Mouse (Mus musculus) cortical plate, adult 2 months (tissue): ENCODE results near the gene Slc2a1. TPM values are rescaled to one million over a fixed set of nuclear protein-coding genes. Genes with fewer than 3 reads are reported as not detected.

Source experiments
- H3K27ac ChIP-seq: fragments of 200-500 bp; 2 replicates; pipeline ENCODE4 v1.5.1; 2012; ENCODE audit warnings: low read length, control low read depth, inconsistent platforms; ENCODE audit not compliant: insufficient read depth
- H3K4me1 ChIP-seq: fragments of 200-500 bp; 2 replicates; pipeline ENCODE4 v1.6.1; 2011; ENCODE audit warnings: low read length; ENCODE audit not compliant: control insufficient read depth, insufficient read depth
- H3K4me3 ChIP-seq: fragments of 200-500 bp; 2 replicates; pipeline ENCODE4 v1.5.1; 2011; ENCODE audit warnings: mild to moderate bottlenecking, low read length, control low read depth; ENCODE audit not compliant: insufficient read depth
- CTCF ChIP-seq: fragments of 200-500 bp; IDR thresholded peaks from 2 replicates; pipeline ENCODE4 v1.5.1; 2011; ENCODE audit warnings: mild to moderate bottlenecking, control low read depth, low read length; ENCODE audit not compliant: insufficient read depth; ENCODE audit errors: extremely low read depth
- POLR2A ChIP-seq: fragments of 200-500 bp; IDR thresholded peaks from 2 replicates; pipeline ENCODE4 v1.6.1; 2011; ENCODE audit warnings: mild to moderate bottlenecking, low read length, control low read depth; ENCODE audit not compliant: insufficient read depth; ENCODE audit errors: extremely low read depth
- polyA plus RNA-seq: library from polyadenylated mRNA; depleted of rRNA; stranded (reverse); fragments of >200 nt; gene quantifications from 2 replicates; pipeline ENCODE4 v1.2.3, GENCODE M21; 2012

The Slc2a1 gene
- polyA plus RNA-seq, 1 experiment: 112 TPM

DNA sequence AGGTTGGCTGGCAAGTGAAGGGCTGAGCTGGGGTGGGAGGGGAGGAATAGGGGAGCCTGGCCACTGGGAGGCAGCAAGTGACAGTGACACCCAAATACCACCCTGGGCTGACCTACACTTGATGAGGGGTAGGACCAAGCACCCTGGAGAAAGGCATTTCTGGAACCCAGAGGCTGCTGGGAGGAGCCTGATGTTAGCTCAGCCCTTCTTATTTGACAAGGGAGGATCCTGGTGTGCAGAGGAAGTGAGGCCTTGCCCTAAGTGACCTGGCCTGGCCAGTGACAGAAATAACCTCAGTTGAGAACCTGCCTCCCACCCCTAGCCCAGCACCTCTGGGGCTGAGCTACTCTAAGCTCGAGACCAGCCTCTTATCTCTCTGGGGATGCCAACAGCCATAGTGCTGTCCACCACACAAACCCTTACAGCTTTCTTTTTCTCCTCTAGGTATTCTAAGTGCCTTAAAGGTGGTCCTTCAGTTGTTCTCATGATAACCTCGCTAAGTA is 16.3 kb downstream of the Slc2a1 start:
- peaks cover 6% of the 10 kb centered on the region for H3K4me1 ChIP-seq
- no peak for TF ChIP-seq CTCF
- no peak for TF ChIP-seq POLR2A
- no peak overlapping the region for H3K27ac ChIP-seq
- H3K4me3 ChIP-seq: no peak overlapping the region

DNA sequence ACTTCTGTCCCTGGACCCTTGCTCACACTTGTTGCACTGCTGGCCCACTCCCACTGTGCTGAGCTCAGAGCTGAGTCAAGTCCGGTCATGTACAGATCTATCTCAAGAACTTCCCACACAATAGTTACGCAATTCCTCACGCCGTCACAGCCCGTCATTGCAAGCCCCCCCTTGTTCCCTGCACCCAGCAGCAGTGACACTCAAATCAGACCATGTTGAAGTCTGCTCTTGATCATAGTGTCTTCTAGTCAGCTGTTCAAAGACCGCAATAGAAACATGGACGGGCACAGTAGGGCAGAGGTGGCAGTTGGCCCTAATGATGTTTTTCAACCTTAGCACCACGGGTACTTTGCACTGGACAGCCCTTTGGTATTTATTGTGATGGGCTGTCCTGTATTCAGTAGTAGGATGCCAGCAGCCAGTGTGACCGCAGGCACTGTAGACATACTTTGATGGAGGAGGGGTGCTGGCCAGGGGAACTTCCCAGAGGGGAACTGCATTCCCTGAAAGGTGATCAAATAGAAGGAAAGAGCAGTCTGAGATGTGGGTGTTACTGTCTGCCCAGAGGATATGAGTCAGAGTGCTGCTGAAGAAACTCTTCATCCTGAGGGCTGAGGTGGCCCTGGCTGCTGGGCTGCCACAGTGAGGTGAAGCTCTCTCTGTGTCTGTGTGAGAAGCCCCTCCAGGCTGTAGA is 17.2 kb downstream of the Slc2a1 start:
- H3K4me3 ChIP-seq: no peak overlapping the region
- H3K27ac ChIP-seq: no peak overlapping the region
- no peak for TF ChIP-seq CTCF
- no peak for TF ChIP-seq POLR2A
- H3K4me1 ChIP-seq: peaks cover 6% of the 10 kb centered on the region

DNA sequence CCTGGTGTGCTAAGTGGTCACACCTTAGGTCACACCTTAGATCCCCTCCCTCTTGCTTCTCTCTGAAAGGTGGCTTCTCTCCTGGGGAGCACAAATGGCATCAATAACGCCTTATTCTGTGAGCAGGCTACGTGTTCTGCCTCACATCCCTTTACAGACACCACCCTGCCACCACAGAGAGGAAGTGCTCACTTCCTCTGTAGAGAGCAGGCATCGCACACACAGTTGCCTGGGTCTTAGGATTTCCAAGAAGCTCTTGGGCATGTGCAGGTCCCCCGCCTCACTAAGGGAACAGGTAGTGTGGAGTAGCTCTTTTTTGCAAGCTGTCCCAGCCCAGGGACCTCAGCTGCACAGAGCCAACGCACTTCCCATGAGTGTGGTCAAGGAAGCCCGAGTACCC is 18.7 kb downstream of the Slc2a1 start:
- no peak overlapping the region for H3K4me3 ChIP-seq
- TF ChIP-seq POLR2A (no peak), CTCF (no peak)
- H3K27ac ChIP-seq: no peak overlapping the region

DNA sequence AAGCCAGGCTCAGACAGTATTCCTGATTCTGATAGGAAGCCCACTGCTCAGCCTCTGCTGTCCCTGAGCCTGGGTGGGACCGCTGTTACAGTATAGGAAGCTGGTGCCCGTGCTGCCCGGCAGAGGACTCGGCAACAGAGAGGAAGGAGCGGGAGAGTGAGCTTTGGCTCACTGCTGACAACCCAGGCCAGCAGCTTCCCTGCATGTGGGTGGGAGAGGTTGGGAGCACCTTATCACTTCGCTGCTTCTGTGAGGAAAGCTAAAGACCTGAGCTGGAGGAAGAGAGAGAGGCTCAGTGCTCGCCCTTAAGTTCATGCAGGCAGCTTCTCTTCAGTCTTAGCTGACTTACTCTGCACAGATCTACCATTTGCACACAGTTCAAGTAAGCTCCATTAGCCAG is 20.0 kb downstream of the Slc2a1 start:
- Histone ChIP-seq H3K4me3 (no peak overlapping the region), H3K27ac (peak overlapping the region; percentile 42; the same call in 1 of the 2 replicates), H3K4me1 (peaks cover 6% of the 10 kb centered on the region)
- TF ChIP-seq POLR2A: no peak
- TF ChIP-seq CTCF: no peak

More for the DNA sequence above, 18.7 kb downstream of the Slc2a1 start:
- H3K4me1 ChIP-seq: peaks cover 6% of the 10 kb centered on the region

DNA sequence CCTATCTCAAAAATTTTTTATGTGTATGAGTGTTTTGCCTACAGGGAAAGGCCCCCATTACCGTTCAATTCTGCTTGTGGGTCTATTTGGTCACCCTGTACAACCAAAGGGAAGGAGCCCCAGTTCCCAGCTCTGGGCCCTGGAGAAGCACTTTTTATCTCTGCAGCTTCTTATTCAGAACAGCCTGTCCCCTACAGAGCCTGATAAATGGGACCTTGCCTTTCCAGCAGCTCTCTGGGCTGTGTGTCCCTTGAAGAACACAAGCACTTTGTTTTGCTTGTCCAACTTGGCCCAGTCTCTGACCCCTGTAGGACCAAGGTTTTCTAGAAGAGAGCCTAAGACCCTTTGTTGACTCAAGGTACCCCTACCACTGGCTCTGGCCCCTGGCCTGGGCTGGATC is 20.6 kb downstream of the Slc2a1 start:
- Histone ChIP-seq H3K4me3 (no peak overlapping the region), H3K4me1 (peaks cover 6% of the 10 kb centered on the region), H3K27ac (no peak overlapping the region)
- TF ChIP-seq CTCF (no peak), POLR2A (no peak)

DNA sequence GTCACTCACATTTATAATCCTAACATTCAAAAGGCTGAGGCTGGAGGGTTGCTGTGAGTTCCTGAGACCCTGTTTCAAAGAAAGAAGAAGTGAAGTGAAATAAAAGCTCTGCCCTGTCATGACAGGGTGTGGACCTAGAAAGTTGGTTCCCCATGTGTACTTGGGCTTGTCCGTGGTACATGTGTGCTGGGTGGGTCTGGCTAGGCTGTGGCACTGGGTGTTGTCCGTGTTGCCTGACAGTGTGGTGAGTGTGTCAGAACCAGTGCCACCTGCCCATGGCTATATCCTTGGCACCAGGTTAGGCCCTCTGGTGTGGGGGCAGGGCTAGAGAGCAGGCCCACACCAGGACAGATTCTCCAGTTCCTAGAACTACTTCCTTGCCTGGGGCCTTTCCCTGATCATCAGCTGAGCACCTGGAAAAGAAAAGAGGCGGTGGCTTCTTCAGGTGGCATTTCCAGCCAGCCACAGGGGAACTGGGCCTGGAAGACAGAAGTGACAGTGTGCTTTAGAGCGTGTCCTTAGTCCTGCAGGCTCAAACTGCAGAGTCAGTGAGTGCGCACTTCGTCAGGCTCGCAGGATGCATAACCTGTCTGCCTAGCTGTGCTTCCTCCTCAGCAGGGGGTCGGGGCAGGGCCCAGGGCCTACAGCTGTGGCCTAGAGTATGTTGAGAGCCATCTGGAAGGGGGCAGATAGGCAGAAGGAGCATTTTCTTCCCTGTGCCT is 22.8 kb downstream of the Slc2a1 start:
- peaks cover 2% of the 10 kb centered on the region for H3K4me1 ChIP-seq
- H3K4me3 ChIP-seq: no peak overlapping the region
- no peak for TF ChIP-seq CTCF
- TF ChIP-seq POLR2A: no peak
- H3K27ac ChIP-seq: no peak overlapping the region

DNA sequence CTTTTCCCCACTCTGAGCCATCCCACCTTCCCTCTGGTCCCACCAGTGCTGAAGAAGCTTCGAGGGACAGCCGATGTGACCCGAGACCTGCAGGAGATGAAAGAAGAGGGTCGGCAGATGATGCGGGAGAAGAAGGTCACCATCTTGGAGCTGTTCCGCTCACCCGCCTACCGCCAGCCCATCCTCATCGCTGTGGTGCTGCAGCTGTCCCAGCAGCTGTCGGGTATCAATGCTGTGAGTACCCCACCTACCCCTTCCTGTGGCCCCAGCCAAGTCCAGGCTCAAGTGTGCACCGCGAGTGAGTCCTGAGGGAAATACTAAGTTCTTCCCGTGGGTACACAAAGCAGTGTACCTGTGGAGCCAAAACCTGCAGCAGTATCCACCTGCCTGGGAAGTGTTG is 24.8 kb downstream of the Slc2a1 start:
- Histone ChIP-seq H3K4me3 (no peak overlapping the region), H3K27ac (no peak overlapping the region), H3K4me1 (peaks cover 2% of the 10 kb centered on the region)
- no peak for TF ChIP-seq CTCF
- no peak for TF ChIP-seq POLR2A

DNA sequence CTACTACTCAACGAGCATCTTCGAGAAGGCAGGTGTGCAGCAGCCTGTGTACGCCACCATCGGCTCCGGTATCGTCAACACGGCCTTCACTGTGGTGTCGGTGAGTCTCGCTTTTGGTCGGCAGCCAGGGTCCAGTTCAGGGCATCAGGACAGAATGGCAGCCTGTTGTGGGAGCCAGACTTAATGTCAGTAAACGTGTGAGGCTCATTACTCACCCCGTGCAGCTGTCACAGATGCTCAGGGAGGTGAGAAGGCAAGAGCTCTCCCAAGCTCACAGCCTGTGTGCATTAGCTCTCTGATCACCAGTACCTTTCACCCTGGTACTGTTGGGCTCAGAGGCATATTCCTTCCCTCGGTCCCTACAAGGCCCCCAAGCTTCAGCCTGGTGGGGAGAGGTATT is 25.3 kb downstream of the Slc2a1 start:
- Histone ChIP-seq H3K27ac (no peak overlapping the region), H3K4me1 (no peaks in the 10 kb centered on the region), H3K4me3 (no peak overlapping the region)
- TF ChIP-seq CTCF: no peak
- TF ChIP-seq POLR2A: no peak

DNA sequence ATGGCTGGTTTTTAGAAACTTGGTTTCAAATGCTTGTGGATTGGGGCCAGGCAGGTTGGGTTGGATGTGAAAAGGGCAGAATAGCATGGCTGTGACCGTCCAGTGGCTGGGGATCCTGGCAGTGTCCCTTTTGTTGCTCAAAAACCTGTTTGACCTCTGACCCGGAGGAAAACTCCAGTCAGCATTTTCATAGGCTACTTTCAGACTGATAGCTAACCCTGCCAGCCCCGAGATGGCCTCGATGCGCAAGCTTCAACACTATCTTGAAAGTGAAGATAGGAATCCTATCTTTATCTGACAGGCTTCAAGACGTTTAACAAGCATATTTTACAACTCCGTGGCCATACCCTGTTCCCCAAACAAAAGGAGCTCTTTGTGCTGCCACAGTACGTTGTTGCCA is 28.8 kb downstream of the Slc2a1 start:
- H3K4me1 ChIP-seq: no peaks in the 10 kb centered on the region
- TF ChIP-seq CTCF: no peak
- no peak for TF ChIP-seq POLR2A
- H3K27ac ChIP-seq: no peak overlapping the region
- H3K4me3 ChIP-seq: no peak overlapping the region

DNA sequence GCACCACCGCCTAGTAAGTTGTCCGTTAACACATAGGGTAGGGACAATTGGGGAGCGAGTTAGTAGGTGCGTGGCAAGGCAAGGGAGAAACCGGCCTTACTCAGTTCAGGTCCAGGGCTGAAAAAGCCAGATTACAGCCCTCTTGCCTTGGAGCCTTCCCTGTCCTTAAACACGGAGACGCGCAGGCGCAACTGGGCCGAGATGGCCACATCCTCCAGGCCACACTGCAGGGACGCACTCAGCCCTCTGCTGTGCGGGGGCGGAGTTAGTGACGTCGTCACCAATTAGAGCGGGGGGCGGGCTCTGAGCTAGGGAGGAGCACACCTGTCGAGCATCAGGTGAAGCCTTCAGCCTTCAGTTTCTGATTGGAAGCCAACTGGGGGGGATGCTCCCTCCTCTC is 29.7 kb downstream of the Slc2a1 start:
- H3K4me3 ChIP-seq: no peak overlapping the region
- TF ChIP-seq POLR2A (peak; percentile 66; the same call in 1 of the 2 replicates), CTCF (no peak)
- no peaks in the 10 kb centered on the region for H3K4me1 ChIP-seq
- H3K27ac ChIP-seq: no peak overlapping the region
